Mouse (Mus musculus): ENCODE data around the gene Zfp423.

DNA sequence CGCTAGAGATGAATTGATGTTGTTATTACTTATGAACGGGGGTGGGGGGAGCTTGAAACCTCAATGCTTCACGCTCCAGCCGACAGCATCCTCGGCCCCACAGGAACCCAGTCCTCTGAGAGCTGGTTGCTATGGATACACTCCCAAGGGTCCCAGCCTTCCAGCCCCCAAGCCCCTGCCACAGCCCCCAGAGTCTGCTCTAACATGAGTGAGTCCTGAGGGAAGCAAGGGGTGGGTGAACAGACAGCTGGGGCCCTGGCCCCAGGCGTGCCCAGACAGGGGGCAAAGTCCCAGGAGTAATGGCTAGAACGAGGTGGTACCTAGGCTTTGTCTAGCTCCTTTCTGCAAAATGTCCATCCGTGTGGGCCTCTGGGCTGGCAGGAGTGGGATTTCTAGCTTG, 181.8 kb downstream of the Zfp423 start:
- no peak for TF ChIP-seq CTCF (IDR thresholded peaks at IDR 0.05; ENCODE audit: insufficient read depth, low read length)
- TF ChIP-seq POLR2A (IDR thresholded peaks at IDR 0.05; ENCODE audit: borderline replicate concordance, extremely low read depth, low read depth, low read length), result no peak
